Mouse (Mus musculus) liver, embryonic 14.5 days (tissue): ENCODE measurements at regions not wholly inside any gene's neighbourhood (a gene's known extent, or its start where the extent isn't known, plus 50 kb on each side); places are given as distances from the start of the nearest gene placed in this dataset.

Experiments used
- CTCF ChIP-seq: IDR thresholded peaks from 2 replicates; pipeline ENCODE4 v1.5.1; 2016; ENCODE audit warnings: antibody characterized with exemption, low read depth, control low read depth
- EP300 ChIP-seq: IDR thresholded peaks from 2 replicates; pipeline ENCODE4 v1.6.1; 2016; ENCODE audit warnings: antibody characterized with exemption, low read depth

DNA sequence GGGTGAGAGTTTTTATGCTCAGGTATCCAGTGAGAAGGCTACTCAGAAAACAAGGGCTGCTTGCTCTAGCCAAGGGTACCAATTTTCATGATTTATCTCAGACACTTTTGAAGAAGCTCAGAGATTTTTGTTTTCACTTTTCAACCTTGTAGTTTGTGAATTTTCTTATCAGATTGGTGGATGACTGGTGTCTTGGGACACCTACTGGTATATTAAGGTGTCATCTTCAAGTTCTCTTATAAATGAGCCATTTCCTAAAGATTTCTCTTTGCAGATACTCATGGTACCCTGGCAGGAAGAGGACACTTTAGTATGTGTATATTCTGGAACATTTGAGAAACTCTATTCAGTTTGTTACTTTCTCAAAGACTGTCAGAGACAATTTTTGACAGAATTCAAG lies 239.9 kb downstream of the Prr30 start:
- TF ChIP-seq EP300 (no peak), CTCF (no peak)
